Mouse (Mus musculus) layer of hippocampus, postnatal 14 days (tissue): ENCODE data around the gene Klhdc8a. TPM values are rescaled to one million over a fixed set of nuclear protein-coding genes. Genes with fewer than 3 reads are reported as not detected.
"Not testable (repeated sequence)": the region's sequence is repeated elsewhere in the genome, so short reads cannot be mapped to it uniquely, and the experiment has no call there.

Experiments used
- DNase-seq, 2 experiments: peaks; one replicate each; pipeline ENCODE4 v3.0.0; 2021 to 2022; ENCODE audit warnings: low spot score in 2 of 2, mixed read lengths in 1 of 2
- long read RNA-seq, 2 experiments: library from polyadenylated mRNA; stranded (forward); transcript quantifications; one replicate each; pipeline ENCODE4 v2.0.0; 2021
- total RNA-seq, 2 experiments: library from RNA; stranded (reverse); gene quantifications; 2 replicates each; pipeline ENCODE4 v1.2.3; 2021

Klhdc8a gene
- 1 to 10 TPM; 5.7 to 6.8 TPM for total RNA-seq
- long read RNA-seq, experiment 1, full-length matches to known transcripts = 14 of 14 reads
- long read RNA-seq, experiment 1, partial matches to known transcripts = 0 of 14 reads
- long read RNA-seq, experiment 1, other reads (novel, unspliced or antisense) = 0 of 14 reads
- long read RNA-seq, experiment 2, full-length matches to known transcripts = 17 of 22 reads
- long read RNA-seq, experiment 2, partial matches to known transcripts = 1 of 22 reads
- long read RNA-seq, experiment 2, other reads (novel, unspliced or antisense) = 4 of 22 reads

GRCm38 (mm10) chr1:132298425-132298800 lies at the start of gene Klhdc8a:
Gene Klhdc8a (plus strand): TSS chr1:132298626.
- peak in 1 of 2 experiments; percentile 57 for DNase-seq

DNA sequence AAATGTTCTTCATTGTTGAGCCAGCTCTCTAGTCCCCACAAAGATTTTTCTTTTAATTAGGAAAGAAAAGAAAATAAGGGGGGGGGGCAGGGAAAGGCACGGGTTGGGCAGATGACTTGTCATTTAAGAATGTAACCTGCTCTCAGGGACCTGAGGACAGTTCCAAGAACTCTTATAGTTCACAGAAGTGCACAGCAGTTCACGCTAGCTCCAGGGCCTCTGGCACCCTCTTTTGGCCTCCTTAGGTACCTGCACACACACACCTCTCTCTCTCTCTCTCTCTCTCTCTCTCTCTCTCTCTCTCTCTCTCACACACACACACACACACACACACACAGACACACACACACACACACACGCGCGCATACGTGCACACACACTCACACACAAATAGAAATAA lies 44.0 kb upstream of the Klhdc8a start:
- no peak for DNase-seq

DNA sequence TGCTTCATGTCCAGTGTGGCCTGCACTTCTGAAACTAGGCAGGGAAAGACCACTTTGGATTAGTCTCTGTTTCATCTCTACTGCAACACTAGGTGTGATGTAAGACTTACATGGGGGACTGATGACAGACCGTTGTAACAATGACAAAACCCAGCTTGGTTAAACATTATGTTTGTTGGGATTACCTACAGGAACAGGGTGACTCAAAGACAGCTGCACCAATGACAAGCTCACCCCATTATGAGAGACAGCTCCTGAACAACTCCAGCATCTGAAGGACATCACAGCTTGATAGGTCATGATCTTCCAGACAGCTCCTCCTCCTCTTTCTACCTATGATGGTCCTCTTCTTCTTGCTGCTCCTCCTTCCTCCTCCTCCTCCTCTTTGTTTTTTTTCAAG lies 38.1 kb upstream of the Klhdc8a start:
- DNase-seq = no peak

GRCm38 (mm10) chr1:132261058-132261457 lies 37.4 kb upstream of the Klhdc8a start:
- no peak for DNase-seq

- no peak for DNase-seq
Measured at GRCm38 (mm10) chr1:132263618-132264017, 34.8 kb upstream of the Klhdc8a start.

GRCm38 (mm10) chr1:132264577-132264976 lies 33.8 kb upstream of the Klhdc8a start:
- DNase-seq = no peak

- no peak for DNase-seq
Measured at GRCm38 (mm10) chr1:132265211-132265859, 33.1 kb upstream of the Klhdc8a start.

DNA sequence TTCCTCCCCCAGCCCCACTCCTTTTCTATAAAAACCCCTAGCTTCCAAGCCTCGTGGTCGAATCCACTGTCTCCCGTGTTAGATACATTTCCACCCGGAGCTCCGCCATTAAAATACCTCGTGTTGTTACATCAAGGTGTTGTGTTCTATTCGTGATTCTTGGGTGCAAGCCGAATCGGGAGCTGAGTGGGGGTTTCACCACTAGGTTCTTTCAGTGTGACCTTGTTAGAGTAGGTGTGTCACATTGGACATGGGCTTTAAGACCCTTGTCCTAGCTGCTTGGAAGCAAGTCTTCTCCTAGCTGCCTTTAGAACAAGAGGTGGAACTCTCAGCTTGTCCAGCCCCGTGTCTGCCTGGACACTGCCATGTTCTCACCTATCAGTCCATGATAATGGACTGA lies 32.5 kb upstream of the Klhdc8a start:
- no peak for DNase-seq

- no peak for DNase-seq
Measured at GRCm38 (mm10) chr1:132266791-132267557, 31.5 kb upstream of the Klhdc8a start.

DNA sequence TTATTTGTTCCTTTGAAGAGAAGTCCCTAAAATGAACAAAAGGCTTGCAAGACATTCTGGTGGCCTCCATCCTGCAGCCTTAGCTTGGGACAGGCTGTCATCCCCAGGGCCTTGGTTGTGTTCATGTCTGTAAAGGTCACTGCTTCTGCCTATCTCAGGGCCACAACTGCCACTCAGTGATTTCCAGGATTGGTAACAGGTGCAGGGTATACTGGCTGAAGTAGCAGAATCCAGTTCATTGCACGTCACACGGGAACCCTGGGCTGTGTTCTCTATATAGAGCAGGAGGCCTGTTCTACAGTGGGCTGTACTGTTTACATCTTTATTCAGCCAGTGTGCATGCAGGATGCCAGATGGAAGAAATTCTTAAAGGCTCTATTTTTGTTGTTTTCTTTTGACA lies 30.5 kb upstream of the Klhdc8a start:
- DNase-seq = no peak

DNA sequence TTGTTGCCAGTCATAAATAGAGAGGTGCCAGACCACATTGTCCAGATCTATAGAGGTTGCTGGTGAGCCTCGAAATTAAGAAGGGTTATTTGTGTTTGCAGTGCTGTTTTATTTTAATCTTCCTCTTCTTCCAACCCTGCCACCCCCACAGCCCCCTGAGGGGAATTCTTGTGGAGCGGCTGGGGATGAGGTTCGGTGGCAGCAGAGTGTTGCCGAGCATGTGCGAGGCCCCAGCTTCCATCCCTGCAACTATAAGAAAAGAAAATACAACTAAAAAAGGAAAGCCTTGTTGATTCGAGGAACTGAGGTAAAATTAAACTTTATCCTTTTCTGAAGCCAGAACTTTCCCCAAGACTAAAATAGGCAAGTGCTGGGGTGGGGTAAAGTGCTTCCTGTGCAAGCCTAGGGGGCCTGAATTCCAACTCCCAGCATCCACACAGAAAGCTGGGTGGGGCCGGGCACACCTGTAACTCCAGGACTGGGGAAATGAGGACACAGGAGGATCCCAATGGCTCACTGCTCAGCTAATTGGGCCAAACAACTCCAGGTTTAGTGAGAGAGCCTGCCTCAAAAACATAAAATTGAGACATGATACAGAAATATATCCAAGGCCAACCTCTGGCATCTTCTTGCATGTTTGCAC lies 29.9 kb upstream of the Klhdc8a start:
- no peak for DNase-seq

- DNase-seq = no peak
Measured at GRCm38 (mm10) chr1:132271237-132271636, 27.2 kb upstream of the Klhdc8a start.

GRCm38 (mm10) chr1:132276694-132277093 lies 21.7 kb upstream of the Klhdc8a start:
- no peak for DNase-seq

DNA sequence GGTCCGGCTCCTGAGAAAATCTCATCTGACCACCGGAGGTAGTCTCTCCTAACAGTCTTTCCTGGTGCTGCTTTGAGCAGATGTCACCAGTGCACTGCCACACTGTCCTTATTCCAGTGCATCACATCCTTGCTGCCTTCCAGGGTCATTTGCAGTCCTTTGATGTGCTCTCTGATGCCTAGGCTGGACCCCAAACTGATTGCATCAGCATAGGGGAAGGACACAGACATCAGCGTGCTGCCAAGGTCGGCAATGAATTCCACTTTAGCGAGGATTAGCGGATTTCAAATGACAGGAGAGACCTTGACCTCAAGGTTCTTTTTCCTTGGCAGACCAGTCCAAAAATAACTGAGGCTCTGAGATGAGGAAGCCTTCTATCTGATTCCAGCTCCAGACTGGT lies 21.3 kb upstream of the Klhdc8a start:
- no peak for DNase-seq

GRCm38 (mm10) chr1:132280636-132281035 lies 17.8 kb upstream of the Klhdc8a start:
- not testable (repeated sequence) for DNase-seq

DNA sequence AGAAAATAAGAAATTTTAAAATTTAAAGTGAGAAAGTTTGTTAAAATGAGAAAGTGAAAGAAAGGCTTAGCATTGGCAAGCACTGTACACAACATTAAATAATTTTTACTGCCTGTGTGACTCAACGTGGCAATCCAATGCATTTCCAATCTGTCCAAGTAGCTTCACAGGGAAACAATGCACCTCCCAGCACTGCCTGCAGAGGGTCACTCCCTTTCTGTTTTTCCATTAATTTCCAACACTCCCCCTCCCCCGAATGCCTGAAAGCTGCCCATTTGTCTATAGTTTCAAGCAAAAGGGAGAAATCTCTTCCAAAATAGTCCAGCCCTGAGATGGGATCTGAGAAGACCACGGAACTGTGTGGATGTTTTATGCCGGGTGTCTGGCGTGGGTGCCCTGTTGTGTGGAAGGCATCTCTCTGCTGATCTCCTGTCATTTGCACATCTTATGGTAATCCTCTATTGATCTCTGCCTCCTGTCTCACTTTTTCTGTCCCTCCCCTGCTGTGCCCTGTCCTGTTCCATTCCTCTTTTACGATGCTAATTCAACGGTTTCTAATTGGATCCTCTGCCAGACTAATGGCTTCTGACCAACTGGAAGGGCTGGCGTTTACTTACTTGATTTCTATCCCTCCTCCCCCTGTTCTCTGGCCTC lies 16.8 kb upstream of the Klhdc8a start:
- DNase-seq = no peak

DNA sequence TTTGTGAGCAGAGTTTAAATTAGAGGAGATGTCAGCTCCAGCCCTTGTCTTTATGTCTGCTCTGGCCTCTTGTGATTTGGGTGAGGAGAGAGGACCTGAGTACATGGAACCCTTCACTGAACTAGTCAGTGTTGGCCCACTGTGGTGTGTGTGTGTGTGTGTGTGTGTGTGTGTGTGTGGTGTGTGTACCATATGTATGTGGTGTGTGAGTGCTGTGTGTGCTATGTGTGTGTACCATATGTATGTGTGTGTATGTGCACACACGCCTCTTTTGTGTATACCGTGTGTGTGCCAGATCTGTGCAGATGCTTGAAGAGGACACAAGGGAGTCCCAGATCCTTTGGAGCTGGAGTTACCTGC lies 16.3 kb upstream of the Klhdc8a start:
- DNase-seq = no peak

DNA sequence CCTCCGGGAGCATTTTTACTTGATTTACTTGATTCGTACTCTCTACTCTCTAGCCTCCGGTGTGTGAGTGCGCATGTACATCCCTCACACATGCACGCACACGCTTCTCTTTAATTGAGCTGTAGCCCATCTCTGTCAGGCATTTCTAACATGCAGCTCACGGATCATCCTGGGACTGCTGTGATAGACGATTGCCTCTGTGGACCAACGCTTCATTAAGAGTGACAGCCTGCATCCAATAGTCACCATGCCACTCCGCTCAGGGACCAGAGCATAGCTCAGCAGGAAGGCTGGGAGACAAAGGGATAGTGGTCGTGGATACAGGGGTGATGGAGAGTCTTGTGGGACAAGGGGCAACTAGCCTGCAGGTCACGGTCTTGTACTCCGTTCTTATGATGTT lies 15.4 kb upstream of the Klhdc8a start:
- no peak for DNase-seq

DNA sequence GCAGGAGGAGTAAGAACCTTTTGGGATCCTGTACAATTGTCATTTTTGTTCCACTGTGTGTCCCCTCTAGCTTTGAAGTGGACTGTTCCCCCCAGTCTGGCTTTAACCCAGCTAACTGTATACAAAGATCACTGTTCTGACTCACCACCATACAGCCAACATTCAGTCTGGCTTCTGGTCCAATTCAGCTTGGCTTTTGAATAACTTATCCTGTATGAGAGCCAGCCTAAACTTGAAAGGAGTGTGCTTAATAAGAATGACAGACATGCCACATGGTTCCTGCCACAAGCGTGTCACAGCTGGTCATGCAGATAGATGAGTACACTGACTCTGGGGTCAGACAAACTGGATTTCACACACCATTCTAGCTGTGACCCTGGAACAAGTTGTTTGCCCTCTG lies 11.7 kb upstream of the Klhdc8a start:
- no peak for DNase-seq

GRCm38 (mm10) chr1:132287445-132287844 lies 11.0 kb upstream of the Klhdc8a start:
- DNase-seq = no peak

GRCm38 (mm10) chr1:132287991-132288451 lies 10.4 kb upstream of the Klhdc8a start:
- no peak for DNase-seq
